Mouse (Mus musculus): ENCODE data around the gene Gli2. TPM values are rescaled to one million over a fixed set of nuclear protein-coding genes. Genes with fewer than 3 reads are reported as not detected.

Gene Gli2
- not detected in 2 replicates for total RNA-seq (2015; ENCODE audit: low replicate concordance)
- total RNA-seq (2017; ENCODE audit: low replicate concordance), result not detected in 2 replicates

- ATAC-seq (replicated peaks; ENCODE audit: low FRiP score, poor library complexity, severe bottlenecking), result no peak
Observed at GRCm38 (mm10) chr1:119053402-119053841, at the start of gene Gli2. Gene Gli2, minus strand, starts transcription at chr1:119053619.

GRCm38 (mm10) chr1:119097921-119098521, 44.6 kb upstream of the Gli2 start:
- no peak for ATAC-seq (replicated peaks; ENCODE audit: low FRiP score, poor library complexity, severe bottlenecking)

GRCm38 (mm10) chr1:119093739-119094138, 40.3 kb upstream of the Gli2 start:
- no peak for ATAC-seq (replicated peaks; ENCODE audit: low FRiP score, poor library complexity, severe bottlenecking)

GRCm38 (mm10) chr1:119089887-119090620, 36.6 kb upstream of the Gli2 start:
- no peak for ATAC-seq (replicated peaks; ENCODE audit: low FRiP score, poor library complexity, severe bottlenecking)

- ATAC-seq (replicated peaks; ENCODE audit: low FRiP score, poor library complexity, severe bottlenecking), result no peak
Observed at GRCm38 (mm10) chr1:119087539-119087938, 34.1 kb upstream of the Gli2 start.

- no peak for ATAC-seq (replicated peaks; ENCODE audit: low FRiP score, poor library complexity, severe bottlenecking)
Observed at GRCm38 (mm10) chr1:119085771-119086170, 32.4 kb upstream of the Gli2 start.

- no peak for ATAC-seq (replicated peaks; ENCODE audit: low FRiP score, poor library complexity, severe bottlenecking)
Observed at GRCm38 (mm10) chr1:119083468-119083921, 30.1 kb upstream of the Gli2 start.

- ATAC-seq (replicated peaks; ENCODE audit: low FRiP score, poor library complexity, severe bottlenecking), result no peak
Observed at GRCm38 (mm10) chr1:119082231-119082991, 29.0 kb upstream of the Gli2 start.

- no peak for ATAC-seq (replicated peaks; ENCODE audit: low FRiP score, poor library complexity, severe bottlenecking)
Observed at GRCm38 (mm10) chr1:119077933-119078332, 24.5 kb upstream of the Gli2 start.

GRCm38 (mm10) chr1:119076333-119076732, 22.9 kb upstream of the Gli2 start:
- ATAC-seq (replicated peaks; ENCODE audit: low FRiP score, poor library complexity, severe bottlenecking), result no peak

- no peak for ATAC-seq (replicated peaks; ENCODE audit: low FRiP score, poor library complexity, severe bottlenecking)
Observed at GRCm38 (mm10) chr1:119075916-119076315, 22.5 kb upstream of the Gli2 start.

GRCm38 (mm10) chr1:119075500-119075899, 22.1 kb upstream of the Gli2 start:
- no peak for ATAC-seq (replicated peaks; ENCODE audit: low FRiP score, poor library complexity, severe bottlenecking)

- ATAC-seq (replicated peaks; ENCODE audit: low FRiP score, poor library complexity, severe bottlenecking), result no peak
Observed at GRCm38 (mm10) chr1:119074910-119075309, 21.5 kb upstream of the Gli2 start.

GRCm38 (mm10) chr1:119073876-119074275, 20.5 kb upstream of the Gli2 start:
- ATAC-seq (replicated peaks; ENCODE audit: low FRiP score, poor library complexity, severe bottlenecking), result no peak

- ATAC-seq (replicated peaks; ENCODE audit: low FRiP score, poor library complexity, severe bottlenecking), result no peak
Observed at GRCm38 (mm10) chr1:119064892-119065671, 11.7 kb upstream of the Gli2 start.

- ATAC-seq (replicated peaks; ENCODE audit: low FRiP score, poor library complexity, severe bottlenecking), result no peak
Observed at GRCm38 (mm10) chr1:119056491-119056890, 3.1 kb upstream of the Gli2 start.

- ATAC-seq (replicated peaks; ENCODE audit: low FRiP score, poor library complexity, severe bottlenecking), result no peak
Observed at GRCm38 (mm10) chr1:119055801-119056200, 2.4 kb upstream of the Gli2 start.

- no peak for ATAC-seq (replicated peaks; ENCODE audit: low FRiP score, poor library complexity, severe bottlenecking)
Observed at GRCm38 (mm10) chr1:119054468-119054867, 1.0 kb upstream of the Gli2 start.

GRCm38 (mm10) chr1:119053872-119054354, 494 bp upstream of the Gli2 start:
- ATAC-seq (replicated peaks; ENCODE audit: low FRiP score, poor library complexity, severe bottlenecking), result no peak

Data from erythroblast, adult 5-6 weeks (primary cell).